Mouse (Mus musculus) liver, embryonic 14.5 days (tissue): Measurements from ENCODE around the gene Dnajc4.

Experiments
- CTCF ChIP-seq: IDR thresholded peaks from 2 replicates; pipeline ENCODE4 v1.5.1; 2016; ENCODE audit warnings: antibody characterized with exemption, low read depth, control low read depth
- EP300 ChIP-seq: IDR thresholded peaks from 2 replicates; pipeline ENCODE4 v1.6.1; 2016; ENCODE audit warnings: antibody characterized with exemption, low read depth

DNA sequence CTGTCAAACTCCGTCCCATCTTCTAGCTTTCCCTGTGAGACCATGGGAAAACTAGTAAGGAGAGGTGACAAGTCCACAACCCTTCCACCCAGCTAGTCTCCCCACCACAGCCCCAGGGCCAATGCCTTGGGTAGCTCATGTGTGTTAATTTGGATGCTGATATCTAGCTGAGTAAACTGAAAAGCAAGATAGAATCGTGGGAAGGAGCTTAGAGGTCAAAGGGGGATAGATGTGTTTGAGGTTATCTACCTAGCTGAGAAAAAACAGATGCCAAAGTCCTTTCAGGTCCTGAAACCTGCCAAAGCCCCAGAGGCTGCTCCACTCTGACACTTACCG, 13.8 kb downstream of the Dnajc4 start:
- TF ChIP-seq CTCF: no peak
- TF ChIP-seq EP300: no peak
